Mouse (Mus musculus) right cerebral cortex, postnatal 10 days (tissue): ENCODE data around the gene Gpr156.

Experiments used
- DNase-seq, 2 experiments: peaks; one replicate each; pipeline ENCODE4 v3.0.0; 2021; ENCODE audit warnings: low spot score in 2 of 2

The Gpr156 gene

DNA sequence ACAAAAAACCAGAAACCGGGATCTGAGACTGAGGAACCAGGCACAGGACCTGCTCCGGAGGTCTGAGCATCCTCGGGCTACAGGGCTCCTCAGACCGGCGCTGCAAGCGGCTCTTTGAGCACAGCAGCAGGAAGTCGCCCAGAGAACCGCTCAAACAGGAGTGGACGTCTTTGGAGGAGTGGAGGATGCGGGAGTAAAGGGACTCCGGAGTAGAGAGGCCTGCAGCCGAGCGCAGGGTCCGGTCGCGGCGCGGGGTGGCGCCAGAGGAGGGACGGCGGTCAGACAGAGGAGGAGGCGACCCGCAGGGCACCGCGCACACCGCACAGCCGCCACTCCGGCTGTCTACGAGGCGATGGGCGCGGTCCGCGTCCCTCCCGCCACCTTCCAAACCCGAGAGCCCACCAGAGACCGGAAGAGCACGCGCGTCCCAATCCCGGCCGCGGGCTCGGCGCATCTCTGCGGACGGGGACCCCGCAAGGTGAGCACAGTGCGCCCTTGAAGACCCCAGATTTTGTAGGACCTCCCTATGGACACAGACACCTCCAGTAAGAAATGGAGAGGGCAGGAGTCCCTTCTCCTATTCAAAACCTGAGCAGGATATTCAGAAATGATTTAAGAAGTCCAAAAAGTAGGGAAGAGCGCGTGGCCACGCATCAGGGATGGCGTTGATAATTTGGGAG, at the start of gene Gpr156:
Gene Gpr156 (plus strand): TSS at position 359 of the 680 bp plus-strand sequence.
- DNase-seq, result peak; percentile 46 to 48

DNA sequence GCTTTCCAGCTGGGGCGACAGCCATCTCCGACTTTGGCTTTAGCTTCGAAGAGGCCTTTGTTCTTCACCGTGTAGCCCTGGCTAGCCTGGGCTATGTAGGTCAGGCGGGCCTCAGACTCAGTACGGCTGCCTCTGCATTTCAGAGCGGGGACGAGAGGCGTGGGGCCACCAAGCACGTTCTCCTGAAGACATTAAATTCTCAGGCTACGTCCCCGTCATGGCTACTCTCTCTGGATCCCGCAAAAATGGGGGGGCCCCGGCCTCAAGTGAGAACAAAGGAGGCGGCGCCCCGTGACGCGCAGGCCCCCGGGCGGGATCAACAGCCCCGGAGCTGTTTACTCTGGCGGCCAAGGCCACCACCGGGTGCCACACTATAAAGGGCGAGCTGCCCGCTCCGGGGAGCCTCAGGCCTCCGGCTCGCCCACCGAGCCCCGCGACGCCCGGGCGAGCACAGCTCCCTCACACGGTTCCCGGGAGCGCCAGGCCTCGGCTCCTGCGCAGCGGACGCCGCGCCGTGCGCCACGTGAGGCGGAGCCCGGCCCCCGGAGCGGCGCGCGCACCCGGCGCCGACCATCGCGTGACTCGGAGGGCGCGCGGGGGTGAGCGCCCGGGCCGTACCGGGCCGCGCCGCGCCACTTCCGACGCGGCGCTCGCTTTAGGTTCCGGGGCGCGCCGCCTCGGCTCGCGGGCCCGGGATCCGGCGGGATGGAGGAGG, 48.3 kb upstream of the Gpr156 start, which contains the start of gene Lrrc58:
Gene Lrrc58 (plus strand): TSS at position 599 of the 715 bp plus-strand sequence.
- peak; percentile 91 for DNase-seq

DNA sequence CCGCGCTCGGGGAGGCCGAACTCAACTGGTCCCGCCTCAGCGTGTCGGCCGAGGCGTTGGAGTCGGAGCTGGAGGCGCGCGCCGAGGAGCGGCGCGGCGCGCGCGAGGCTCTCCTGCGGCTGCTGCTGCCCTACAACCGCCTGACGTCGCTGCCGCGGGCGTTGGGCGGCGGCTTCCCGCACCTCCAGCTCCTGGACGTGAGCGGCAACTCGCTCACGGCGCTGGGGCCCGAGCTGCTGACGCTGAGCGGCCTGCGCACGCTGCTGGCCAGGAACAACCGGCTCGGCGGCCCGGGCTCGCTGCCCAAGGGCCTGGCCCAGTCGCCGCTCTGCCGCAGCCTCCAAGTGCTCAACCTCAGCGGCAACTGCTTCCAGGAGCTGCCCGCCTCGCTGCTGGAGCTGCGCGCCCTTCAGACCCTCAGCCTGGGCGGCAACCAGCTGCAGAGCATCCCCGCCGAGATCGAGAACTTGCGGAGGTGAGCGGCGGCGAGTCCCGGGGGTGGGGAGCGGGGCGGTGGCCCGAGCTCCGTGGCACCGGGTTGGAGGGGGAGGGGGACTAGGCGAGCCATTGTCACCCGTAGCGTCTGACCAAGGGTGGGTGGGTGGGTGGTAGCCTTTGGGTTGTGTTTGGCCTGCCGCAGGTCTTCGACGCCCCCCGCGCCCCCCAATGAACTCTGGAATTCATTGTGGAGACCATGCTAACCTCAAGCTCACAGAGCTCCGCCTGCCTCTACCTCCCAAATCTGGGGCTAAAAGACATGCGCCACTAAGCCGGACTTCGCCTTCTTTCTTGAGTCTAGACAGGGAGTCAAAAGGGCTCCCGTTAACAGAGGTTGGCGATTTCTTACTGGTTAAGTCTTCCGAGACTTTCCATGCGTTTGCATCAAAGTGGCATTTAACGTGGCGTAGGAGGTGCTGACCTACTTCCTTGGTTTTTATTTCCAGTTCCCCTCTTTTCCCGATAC, 47.5 kb upstream of the Gpr156 start:
- DNase-seq, result peak in 1 of 2 experiments; percentile 59

DNA sequence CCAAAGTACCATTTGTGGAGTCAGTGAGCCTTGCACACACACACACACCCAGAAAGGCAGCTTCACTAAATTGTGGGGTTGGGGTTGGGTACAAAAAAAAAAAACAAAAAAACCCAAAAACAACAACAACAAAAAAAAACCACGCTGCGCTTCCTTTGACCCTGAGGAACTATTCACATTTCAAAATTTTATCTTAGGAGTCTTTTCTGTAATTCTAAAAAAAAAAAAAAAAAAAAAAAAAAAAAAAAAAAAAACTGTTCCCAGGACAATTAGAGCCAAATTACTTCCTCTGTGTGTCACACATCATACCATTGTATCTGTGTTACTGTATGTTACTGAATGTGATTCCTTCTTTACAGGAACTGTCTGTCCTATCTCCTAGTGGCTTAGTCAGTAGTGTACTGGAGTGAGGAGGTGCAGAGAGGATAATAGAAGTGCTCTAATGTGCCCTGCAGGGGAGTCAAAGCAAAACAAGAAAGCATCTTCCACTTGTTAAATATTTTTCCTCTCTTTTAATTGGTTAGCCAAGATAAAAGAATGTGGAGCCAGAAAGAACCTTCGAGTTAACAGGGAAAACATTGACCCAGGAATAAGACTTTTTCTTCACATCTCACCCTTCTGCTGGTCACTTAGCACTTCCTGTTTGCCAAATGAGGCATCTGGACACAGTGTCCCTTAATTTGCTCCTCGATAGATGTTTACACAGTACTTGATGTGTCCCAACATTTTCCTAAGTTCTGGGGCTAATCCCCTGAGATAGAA, 46.6 kb upstream of the Gpr156 start:
- DNase-seq, result no peak

DNA sequence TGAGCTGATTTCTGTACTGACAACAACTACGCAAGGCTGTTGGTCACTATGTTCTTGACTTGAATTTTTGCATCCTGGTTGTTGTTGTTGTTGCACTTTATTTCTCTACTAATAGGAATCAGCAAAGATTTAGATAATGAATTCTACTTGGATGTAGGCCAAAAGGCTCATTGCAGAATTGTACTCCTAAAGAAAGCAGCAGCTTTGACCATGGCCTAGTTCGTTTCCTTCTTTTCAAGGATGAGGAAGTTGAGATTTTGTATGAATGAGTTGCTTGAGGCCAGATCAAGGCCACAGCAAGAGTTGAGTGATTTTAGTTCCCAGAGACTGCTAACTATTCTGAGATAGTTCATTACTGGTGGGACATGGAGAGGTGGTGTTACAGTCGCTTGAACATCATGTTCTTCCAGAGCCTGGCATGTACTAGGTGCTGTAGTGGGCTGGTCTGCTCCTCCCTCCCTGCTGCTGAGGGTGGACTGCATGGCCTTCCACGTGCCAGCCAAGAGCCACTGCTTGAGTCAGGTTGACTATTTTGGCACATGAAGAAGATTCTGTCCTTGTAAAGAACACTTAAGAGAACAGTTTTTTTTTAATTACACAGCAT, 45.1 kb upstream of the Gpr156 start:
- peak; percentile 44 to 59 for DNase-seq

DNA sequence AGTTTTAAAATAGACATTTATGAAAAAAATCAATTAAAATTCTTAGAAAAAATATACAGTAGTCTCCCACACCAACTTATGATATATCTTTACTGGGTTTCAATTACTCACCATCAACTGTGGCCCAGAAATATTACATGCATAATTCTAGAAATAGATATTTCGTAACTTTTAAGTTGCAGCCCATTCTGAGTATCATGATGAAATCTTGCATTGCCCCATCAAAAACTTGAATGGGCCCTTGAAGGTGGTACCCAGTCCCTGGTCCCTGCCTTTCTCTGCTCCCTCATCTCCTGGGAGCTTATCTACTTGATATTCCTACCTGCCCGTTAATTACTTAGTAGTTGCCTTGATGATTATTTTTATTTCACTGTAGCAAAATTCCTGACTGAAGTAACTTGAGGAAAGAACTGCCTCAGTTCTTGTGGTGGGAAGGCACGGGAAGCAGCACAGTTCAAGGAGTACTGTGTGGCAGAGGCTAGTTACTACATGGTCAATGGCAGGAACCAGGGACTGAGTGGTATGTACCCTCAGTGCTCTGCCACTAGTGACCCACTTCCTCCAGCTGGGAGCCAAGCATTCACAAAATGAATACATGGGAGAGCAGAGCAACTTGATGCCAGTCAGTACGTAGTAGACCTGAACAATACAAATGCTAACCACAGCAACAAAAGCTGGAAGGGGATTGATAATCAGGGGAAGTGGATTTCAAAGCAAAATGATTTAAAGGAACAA, 41.6 kb upstream of the Gpr156 start:
- DNase-seq, result no peak

DNA sequence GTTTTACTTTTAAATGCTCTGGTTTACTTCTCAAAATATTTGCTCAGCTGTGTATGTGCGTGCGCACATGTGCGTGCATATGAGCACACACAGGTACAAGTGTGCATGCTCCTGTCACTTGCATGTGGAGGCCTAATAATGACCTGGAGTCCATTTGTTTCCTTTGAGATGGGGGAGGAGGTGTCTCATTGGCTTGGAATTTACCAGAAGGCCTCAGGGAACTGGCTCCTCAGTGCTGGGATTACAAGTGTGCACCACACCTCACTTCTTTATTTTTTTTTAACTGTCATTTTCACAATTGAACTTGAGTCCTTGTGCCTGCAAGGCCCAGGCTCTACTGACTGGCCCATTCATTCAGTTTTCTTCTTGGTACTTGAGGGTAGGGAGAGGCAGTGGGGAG, 38.9 kb upstream of the Gpr156 start:
- no peak for DNase-seq

DNA sequence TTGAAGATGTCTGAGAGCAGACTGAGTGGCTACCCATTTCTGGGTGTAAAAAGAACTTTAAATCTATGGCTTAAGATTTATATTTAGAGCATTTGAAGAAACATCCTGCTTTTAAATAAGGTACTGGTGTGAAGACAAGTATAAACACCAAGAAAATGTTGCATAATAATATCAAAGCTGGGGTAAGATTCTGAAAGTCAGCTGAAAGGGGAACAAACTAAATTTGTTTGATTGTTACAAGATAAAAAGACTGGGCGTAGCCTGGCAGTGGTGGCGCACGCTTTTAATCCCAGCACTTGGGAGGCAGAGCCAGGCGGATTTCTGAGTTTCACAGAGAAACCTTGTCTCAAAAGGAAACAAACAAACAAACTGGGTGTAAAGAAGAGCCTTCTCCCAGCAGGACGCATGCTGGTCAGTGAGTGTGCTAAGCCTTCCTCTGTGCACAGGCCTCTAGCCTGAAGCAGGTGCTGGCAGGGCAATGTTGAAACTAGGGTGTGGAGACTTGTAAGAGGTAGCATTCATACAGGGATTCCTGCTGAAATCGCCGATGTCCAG, 37.3 kb upstream of the Gpr156 start:
- no peak for DNase-seq

DNA sequence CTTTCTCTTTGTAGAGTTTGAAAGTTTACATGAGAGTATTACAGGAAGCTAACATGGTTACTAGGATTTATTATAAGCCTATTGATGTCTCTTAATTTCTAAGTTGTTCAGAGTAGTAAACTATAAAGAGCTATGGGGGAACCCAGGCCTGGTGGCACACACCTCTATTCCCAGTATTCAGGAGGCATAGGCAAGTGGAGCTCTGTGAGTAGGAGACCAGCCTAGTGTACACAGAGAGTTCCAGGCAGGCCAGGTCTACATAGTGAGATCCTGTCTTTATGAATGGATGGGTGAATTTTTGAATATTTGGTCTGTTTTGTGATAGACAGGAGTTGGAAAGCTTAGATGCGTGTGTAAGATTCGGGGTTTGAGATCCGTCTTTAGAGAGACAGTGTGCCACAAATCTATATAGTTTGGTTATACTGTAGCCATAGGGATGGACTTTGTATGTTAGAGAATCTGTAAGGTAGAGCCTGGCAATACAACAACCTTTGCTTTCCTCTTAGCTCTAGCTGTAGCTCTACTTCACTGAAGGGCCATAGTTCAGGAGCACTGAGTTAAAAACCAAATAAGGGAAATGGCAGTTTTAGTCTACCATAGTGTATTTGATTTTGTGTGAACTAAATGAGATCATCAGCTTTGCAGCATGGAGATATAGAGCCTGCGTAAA, 36.4 kb upstream of the Gpr156 start:
- no peak for DNase-seq

DNA sequence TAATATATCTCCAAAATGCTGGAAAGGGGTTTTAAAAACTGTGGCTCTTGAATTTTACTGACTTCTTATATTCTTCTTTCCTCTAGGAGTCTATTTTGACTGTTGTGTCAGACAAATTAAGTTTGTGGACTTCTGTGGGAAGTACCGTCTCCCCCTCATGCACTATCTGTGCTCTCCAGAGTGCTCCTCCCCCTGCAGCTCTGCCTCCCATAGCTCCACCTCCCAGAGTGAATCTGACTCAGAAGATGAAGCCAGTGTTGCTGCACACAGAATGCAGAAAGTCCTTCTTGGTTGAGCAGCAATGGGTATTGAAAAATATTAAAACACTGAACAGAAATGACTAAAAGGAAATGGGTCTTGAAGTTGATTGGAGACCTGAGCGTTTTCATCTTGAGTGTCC, 35.1 kb upstream of the Gpr156 start:
- DNase-seq, result no peak

DNA sequence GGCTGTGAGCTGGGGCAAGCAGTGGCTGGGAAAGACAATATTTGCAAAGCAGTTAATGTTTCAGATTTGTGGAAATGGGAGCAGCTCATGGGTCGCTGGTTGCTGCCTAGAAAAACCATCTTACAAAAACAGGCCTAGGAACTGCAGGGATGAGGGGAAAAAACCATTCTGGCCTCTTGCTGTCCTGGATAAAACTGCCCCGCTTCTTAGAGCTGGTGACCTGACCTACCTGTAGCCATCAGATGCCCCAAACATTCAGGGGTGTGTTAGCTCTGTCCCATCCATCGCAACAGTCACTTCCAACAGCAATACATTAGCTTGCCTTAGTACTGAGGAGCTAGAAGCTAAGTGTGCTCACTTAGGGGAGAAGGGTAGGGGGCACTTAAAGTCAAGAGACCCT, 27.3 kb upstream of the Gpr156 start:
- DNase-seq, result no peak

DNA sequence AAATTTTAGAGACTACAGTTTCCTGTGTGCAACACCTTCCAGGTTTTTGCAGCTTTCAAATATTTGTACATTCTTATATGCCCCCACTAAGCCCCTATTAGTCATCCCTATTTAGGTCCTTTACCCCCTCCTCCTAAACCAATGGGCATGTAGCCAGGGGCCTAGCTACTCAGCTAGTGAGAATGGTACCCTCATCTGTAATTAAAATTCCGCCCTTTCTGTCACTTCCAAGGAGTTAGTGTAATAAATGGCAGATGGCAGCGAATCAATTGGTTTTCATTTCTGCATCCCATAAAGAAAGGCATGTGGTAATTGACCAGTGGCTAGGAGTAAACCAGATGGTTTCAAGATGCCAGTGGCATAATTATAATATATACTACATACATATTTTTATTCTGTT, 23.6 kb upstream of the Gpr156 start:
- no peak for DNase-seq

DNA sequence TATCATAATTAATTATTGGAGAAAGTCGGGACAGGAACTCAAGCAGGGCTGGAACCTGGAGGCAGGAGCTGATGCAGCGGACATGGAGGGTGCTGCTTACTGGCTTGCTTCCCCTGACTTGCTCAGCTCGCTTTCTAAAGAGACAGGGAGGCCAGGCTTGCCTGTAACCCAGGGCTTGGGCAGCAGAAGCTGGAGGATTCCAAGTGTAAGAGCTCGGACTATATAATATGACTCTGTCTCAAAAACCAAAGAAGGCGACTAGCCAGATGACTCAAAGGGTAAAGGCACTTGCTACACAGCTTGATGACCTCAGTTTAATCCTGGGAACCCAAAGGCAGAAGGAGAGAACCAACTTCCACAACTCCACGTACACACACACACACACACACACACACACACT, 22.9 kb upstream of the Gpr156 start:
- no peak for DNase-seq

DNA sequence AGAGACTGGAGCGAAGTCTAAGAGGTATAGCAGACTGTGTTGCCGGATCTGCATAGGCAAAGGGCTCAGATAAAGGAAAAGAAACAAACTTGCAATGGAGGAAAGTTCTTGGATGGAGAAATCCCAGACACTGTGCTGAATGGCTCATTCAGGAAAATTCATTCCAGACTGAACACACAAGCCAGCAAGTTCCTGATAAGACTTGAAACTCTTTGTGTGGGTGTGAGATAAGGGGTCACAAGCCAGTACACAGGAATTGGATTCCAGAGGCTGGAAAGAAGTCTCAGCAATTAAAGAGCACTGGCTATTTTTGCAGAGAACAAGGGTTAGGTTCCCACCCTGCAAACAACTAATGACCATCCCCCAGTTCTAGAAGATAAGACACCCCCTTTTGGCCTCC, 22.4 kb upstream of the Gpr156 start:
- no peak for DNase-seq

DNA sequence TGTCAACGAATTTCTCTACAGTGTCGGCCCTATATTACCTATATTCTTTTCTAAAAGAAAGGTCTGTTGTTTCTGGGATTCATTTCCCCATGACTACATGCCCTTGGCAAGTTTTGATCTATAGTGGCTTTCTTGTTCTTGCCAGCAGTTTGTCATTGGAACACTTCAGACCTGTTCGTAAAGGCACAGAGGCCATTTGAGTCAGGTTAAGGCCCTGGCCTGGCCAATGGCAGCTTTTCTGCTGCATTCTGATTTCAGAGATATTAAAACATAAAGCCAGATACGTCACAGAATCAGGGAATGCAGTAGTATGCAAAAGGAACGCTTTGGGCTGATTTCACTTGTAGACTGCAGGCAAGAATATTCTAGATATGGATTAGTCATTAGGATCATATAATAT, 17.5 kb upstream of the Gpr156 start:
- DNase-seq, result no peak

DNA sequence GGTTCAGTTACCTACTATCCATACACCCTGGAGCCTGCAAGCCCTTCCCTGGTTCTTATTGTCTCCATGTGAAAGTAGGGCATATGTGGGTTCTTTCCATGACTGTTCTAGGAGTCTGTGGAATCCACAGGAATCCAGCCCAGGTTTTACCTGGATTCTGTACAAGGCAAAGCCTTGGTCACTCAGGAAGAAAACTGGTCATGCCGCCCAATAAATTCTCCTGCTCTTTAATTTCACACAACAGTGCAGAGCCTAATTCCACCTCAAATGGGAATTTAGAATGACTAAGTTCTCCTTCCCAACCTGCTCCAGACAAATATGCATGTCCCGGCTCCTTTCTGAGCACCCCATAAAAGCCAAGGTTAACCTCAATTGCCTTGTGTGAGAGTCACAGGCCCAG, 16.9 kb upstream of the Gpr156 start:
- no peak for DNase-seq

DNA sequence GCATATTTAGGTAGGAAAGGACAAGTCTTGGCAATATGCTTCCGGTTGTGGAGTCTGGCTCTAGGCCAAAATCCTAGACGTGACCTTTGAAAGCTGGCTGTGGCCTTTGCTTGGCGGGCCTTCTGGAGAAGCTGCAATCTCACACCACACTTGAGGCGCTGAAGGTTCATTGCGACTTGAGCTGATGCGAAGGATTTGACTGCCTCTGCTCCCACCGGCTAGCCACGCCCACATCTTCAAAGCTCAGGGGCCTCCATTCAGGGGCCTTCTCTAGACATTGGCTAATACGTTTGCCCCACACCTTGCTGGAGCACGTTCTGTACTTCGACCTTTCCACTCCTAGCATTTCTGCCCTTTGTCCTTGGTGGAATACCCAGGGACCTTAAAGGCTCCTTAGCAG, 15.0 kb upstream of the Gpr156 start:
- DNase-seq, result no peak

DNA sequence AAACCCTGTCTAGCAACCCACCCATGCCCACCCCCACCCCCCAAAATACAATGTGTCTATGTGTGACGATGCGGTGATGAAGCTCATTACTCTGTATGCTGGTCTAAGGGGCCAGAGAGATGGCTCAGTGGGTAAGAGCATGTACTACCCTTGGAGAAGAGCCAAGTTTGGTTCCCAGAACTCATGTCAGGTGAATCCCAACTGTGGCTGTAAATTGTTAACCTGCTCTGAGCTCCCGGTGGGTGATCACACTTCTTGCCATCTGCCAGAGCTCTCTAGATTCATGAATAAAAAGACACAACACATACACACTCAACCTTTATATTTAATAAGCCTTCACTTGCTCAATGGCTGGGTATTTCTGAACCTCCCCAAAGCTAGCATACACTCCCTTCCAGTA, 9.8 kb upstream of the Gpr156 start:
- no peak for DNase-seq

DNA sequence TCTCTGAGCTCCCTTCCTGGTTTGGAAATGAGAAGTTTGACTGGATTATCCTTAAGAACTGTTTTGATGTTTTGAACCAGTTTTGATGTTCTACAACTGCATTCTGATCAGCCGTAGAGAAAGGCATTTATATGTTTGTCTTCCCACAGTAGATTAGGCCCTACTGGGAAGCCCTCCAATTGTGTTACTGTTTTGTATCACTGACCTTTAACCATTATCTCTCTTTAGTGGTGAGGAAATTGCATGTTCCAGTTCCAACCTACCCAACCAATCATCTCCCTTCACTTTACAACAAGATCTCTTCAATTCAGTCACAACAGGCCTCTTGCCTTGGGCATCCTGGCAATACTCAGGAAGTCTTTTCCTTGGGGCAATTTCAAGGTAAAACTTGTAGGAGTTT, 5.2 kb upstream of the Gpr156 start:
- DNase-seq, result no peak

DNA sequence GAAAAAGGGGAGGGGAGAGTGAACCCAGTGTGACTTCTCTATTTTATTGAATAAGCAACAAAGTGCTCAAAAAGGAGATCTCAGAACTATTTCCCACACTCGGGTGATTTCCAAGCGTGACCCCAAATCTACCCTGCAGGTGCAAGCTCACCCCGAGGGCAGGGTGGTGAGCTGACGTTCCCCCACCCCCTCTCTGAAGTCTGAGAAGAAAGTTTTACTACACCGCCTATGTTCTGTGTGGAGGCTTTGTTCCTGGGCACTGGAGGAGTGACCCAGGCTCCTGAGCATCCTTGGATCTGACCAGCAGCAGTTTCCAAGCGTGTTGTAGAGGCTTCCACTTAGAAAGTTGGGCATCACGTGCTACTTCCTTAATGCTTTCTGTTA, 514 bp downstream of the Gpr156 start:
- no peak for DNase-seq
